Mouse (Mus musculus) limb, embryonic 13.5 days (tissue): ENCODE measurements around the gene Tuft1. TPM values are rescaled to one million over a fixed set of nuclear protein-coding genes. Genes with fewer than 3 reads are reported as not detected.
A peak's percentile ranks its signal among the peaks of the same experiment; 100 is the strongest.
"Not testable (repeated sequence)": the region's sequence is repeated elsewhere in the genome, so short reads cannot be mapped to it uniquely, and the experiment has no call there.

Source experiments
- ATAC-seq: fragments of 200-750 bp; cut with Nextera tagmentation; 2 replicates; pipeline ENCODE4 v1.8.0; 2017; ENCODE audit warnings: low read depth, moderate number of reproducible peaks, moderate TSS enrichment; ENCODE audit not compliant: low FRiP score
- H3K27ac ChIP-seq: fragments of 300-500 bp; sonication (generic); 2 replicates; pipeline ENCODE4 v1.5.1; 2015; ENCODE audit warnings: inconsistent platforms, mild to moderate bottlenecking, moderate library complexity
- H3K27me3 ChIP-seq: fragments of 300-500 bp; sonication (generic); 2 replicates; pipeline ENCODE4 v1.6.1; 2015; ENCODE audit warnings: mild to moderate bottlenecking, inconsistent platforms
- H3K36me3 ChIP-seq: fragments of 300-500 bp; sonication (generic); 2 replicates; pipeline ENCODE4 v1.6.1; 2015; ENCODE audit warnings: inconsistent platforms, mild to moderate bottlenecking, moderate library complexity
- H3K4me1 ChIP-seq: fragments of 300-500 bp; sonication (generic); 2 replicates; pipeline ENCODE4 v1.6.1; 2015; ENCODE audit warnings: inconsistent platforms
- H3K4me2 ChIP-seq: fragments of 300-500 bp; sonication (generic); replicated peaks from 2 replicates; pipeline ENCODE4 v1.6.1; 2015; ENCODE audit warnings: inconsistent platforms, mild to moderate bottlenecking, moderate library complexity
- H3K4me3 ChIP-seq: fragments of 300-500 bp; sonication (generic); 2 replicates; pipeline ENCODE4 v1.5.1; 2015; ENCODE audit warnings: moderate library complexity, mild to moderate bottlenecking, inconsistent platforms
- H3K9ac ChIP-seq: fragments of 300-500 bp; sonication (generic); 2 replicates; pipeline ENCODE4 v1.6.1; 2015; ENCODE audit warnings: mild to moderate bottlenecking, inconsistent platforms
- H3K9me3 ChIP-seq: fragments of 300-500 bp; sonication (generic); 2 replicates; pipeline ENCODE4 v1.6.1; 2016; ENCODE audit warnings: inconsistent platforms
- WGBS: fragments of 180-500 bp; shearing (Covaris S2); methylation state at CpG from one replicate; pipeline ENCODE4 v1.1.7; 2015; 5-methylcytosine and 5-hydroxymethylcytosine counted together
- polyA plus RNA-seq: library from polyadenylated mRNA; unstranded; fragments of >200 nt; fragmentation: Nextera tagmentation; extraction: Ambion mirVana; gene quantifications from 2 replicates; pipeline ENCODE4 v1.2.1, GENCODE M21; 2015

Tuft1 gene
- polyA plus RNA-seq, 1 experiment from 2014 or later: 4.9 TPM

GRCm38 (mm10) chr3:94685989-94686772 is 27.5 kb upstream of the Tuft1 start:
- not testable (repeated sequence) for H3K9ac ChIP-seq, H3K27me3 ChIP-seq, H3K36me3 ChIP-seq, H3K4me1 ChIP-seq, H3K4me2 ChIP-seq, H3K27ac ChIP-seq, ATAC-seq, H3K4me3 ChIP-seq, H3K9me3 ChIP-seq
- WGBS: 89% methylated on average over 8 of the region's 8 CpGs

- WGBS: 63% methylated on average over 6 of the region's 6 CpGs
- H3K36me3 ChIP-seq: no peaks in the 10 kb centered on the region
- ATAC-seq: no peak
Observed at GRCm38 (mm10) chr3:94683646-94684045, 25.0 kb upstream of the Tuft1 start.

GRCm38 (mm10) chr3:94680783-94681182 is 22.1 kb upstream of the Tuft1 start:
- Histone ChIP-seq H3K9me3 (no peaks in the 10 kb centered on the region), H3K27me3 (no peaks in the 10 kb centered on the region), H3K4me2 (no peak overlapping the region), H3K9ac (no peak overlapping the region), H3K4me1 (no peaks in the 10 kb centered on the region), H3K4me3 (no peak overlapping the region), H3K36me3 (no peaks in the 10 kb centered on the region), H3K27ac (no peak overlapping the region)
- no peak for ATAC-seq
- 91% methylated on average over 16 of the region's 16 CpGs for WGBS

More at GRCm38 (mm10) chr3:94683646-94684045, 25.0 kb upstream of the Tuft1 start:
- Histone ChIP-seq H3K27me3 (no peaks in the 10 kb centered on the region), H3K4me3 (no peak overlapping the region), H3K4me1 (no peaks in the 10 kb centered on the region), H3K9me3 (no peaks in the 10 kb centered on the region), H3K27ac (no peak overlapping the region), H3K9ac (no peak overlapping the region), H3K4me2 (no peak overlapping the region)

GRCm38 (mm10) chr3:94680032-94680431 is 21.4 kb upstream of the Tuft1 start:
- H3K9ac ChIP-seq: not testable (repeated sequence)

DNA sequence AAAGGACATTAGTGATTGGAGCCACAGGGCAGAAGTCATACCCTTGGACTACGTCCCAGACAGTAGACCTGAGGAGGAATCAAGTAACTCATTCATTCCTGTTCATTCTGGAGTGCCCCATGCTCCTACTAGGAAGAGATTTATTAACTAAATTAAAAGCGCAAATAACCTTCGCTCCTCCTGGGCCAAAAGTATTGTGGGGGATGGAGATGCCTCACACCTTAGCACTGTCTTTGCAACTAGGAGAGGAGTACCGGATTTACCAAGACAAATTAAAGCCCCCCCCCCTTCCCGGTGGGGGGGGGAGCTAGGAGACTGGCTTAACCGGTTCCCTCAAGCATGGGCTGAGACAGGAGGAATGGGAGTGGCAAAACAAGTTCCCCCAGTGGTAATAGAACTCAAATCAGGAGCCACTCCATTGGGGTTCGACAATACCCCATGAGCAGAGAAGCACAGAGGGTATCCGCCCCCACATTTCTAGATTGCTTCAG is 20.7 kb upstream of the Tuft1 start:
- H3K27me3 ChIP-seq: no peaks in the 10 kb centered on the region
- no peak for ATAC-seq
- no peaks in the 10 kb centered on the region for H3K36me3 ChIP-seq
- no peak overlapping the region for H3K27ac ChIP-seq
- H3K9me3 ChIP-seq: no peaks in the 10 kb centered on the region
- no peak overlapping the region for H3K4me3 ChIP-seq
- no peak overlapping the region for H3K9ac ChIP-seq
- H3K4me1 ChIP-seq: no peaks in the 10 kb centered on the region
- 76% methylated on average over 8 of the region's 8 CpGs for WGBS
- H3K4me2 ChIP-seq: no peak overlapping the region

More at GRCm38 (mm10) chr3:94680032-94680431, 21.4 kb upstream of the Tuft1 start:
- 89% methylated on average over 12 of the region's 12 CpGs for WGBS
- ATAC-seq, H3K4me2 ChIP-seq, H3K27me3 ChIP-seq, H3K36me3 ChIP-seq, H3K4me1 ChIP-seq, H3K9me3 ChIP-seq, H3K27ac ChIP-seq, H3K4me3 ChIP-seq: not testable (repeated sequence)

GRCm38 (mm10) chr3:94675101-94675500 is 16.4 kb upstream of the Tuft1 start:
- H3K9ac ChIP-seq, H3K27me3 ChIP-seq, H3K27ac ChIP-seq, H3K36me3 ChIP-seq, H3K4me3 ChIP-seq, ATAC-seq, H3K4me2 ChIP-seq, H3K9me3 ChIP-seq, H3K4me1 ChIP-seq: not testable (repeated sequence)
- WGBS: 80% methylated on average over 9 of the region's 9 CpGs

DNA sequence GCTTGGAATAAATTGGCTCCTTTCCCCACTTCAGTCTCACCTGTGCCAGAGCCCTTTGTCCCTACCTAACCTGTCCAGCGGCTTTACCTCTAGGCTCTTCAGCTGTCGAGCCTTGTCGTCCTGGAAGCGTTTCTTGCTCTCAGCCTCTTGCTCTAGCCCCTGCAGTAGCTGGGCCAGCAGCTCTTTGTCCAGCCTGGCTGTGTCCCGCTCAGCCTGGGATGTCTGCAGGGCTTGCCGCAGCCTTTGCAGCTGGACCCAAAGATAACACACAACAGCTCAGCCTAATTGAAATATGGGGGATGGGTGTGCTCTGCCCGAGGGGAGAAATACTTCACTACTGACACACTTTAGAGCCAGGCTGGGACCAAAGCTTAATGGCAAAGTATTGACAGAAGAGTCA is 7.2 kb upstream of the Tuft1 start:
- not testable (repeated sequence) for H3K4me3 ChIP-seq, H3K27me3 ChIP-seq, H3K9me3 ChIP-seq, ATAC-seq, H3K27ac ChIP-seq, H3K9ac ChIP-seq, H3K36me3 ChIP-seq, H3K4me2 ChIP-seq, H3K4me1 ChIP-seq
- 27% methylated on average over 7 of the region's 7 CpGs for WGBS

DNA sequence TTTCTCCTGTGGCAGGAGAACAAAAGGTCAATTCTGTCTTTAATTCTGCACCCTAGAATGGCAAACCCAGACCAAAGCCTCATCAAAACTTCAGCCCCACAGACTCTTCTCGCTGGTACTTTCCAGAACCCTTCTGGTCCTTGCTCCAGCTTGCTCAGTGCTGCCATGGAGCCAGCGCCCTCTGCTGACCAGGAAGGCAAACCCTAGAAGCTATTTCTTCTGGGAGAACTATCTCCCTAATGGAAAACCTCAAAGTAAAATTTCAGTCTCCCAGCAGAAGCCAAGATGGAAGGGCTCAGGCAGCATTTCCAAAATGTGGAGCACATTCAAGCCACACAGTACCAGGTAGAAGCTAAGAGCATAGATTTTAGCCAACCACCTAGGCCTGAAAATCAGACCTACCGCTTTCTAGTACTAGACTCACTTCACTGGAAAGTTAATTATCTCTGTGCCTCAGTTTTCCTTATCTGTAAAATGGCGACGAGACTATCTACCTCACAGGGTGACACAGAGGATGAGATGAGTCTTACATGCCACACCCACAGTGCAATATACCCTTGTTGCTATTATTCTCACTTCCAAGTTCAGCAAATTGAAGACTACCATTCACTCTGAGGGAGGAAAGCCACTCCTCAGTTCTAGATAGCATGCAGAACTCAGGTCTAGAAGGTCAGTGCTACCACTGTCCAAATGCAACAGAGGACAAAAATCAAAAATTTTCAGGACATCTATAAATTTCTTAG is 6.6 kb upstream of the Tuft1 start:
- ATAC-seq: not testable (repeated sequence)

GRCm38 (mm10) chr3:94660841-94661240 is 2.2 kb upstream of the Tuft1 start:
- peaks cover 10% of the 10 kb centered on the region for H3K4me1 ChIP-seq
- H3K27ac ChIP-seq, ATAC-seq, H3K27me3 ChIP-seq, H3K4me2 ChIP-seq, H3K9me3 ChIP-seq, H3K4me3 ChIP-seq, H3K9ac ChIP-seq, H3K36me3 ChIP-seq: not testable (repeated sequence)
- 83% methylated on average over 2 of the region's 2 CpGs for WGBS

More for the DNA sequence above, 6.6 kb upstream of the Tuft1 start:
- H3K27me3 ChIP-seq, H3K9ac ChIP-seq, H3K4me2 ChIP-seq, H3K27ac ChIP-seq, H3K4me1 ChIP-seq, H3K36me3 ChIP-seq, H3K9me3 ChIP-seq, H3K4me3 ChIP-seq: not testable (repeated sequence)
- WGBS: 65% methylated on average over 4 of the region's 5 CpGs

GRCm38 (mm10) chr3:94659142-94659748 is 573 bp upstream of the Tuft1 start:
- not testable (repeated sequence) for H3K27me3 ChIP-seq, H3K9ac ChIP-seq, H3K4me3 ChIP-seq, H3K9me3 ChIP-seq, H3K36me3 ChIP-seq, H3K27ac ChIP-seq
- peaks cover 10% of the 10 kb centered on the region for H3K4me1 ChIP-seq
- WGBS: 28% methylated on average over 8 of the region's 10 CpGs
- ATAC-seq: peak; percentile 68
- peak overlapping the region; percentile 49 for H3K4me2 ChIP-seq

GRCm38 (mm10) chr3:94657852-94658739 is 576 bp downstream of the Tuft1 start:
- H3K27me3 ChIP-seq, H3K9me3 ChIP-seq, H3K27ac ChIP-seq, H3K36me3 ChIP-seq: not testable (repeated sequence)
- H3K9ac ChIP-seq: peak overlapping the region; percentile 54
- 1% methylated on average over 24 of the region's 47 CpGs for WGBS
- H3K4me3 ChIP-seq: peak overlapping the region; percentile 43
- peak overlapping the region; percentile 71 for H3K4me2 ChIP-seq
- H3K4me1 ChIP-seq: peaks cover 10% of the 10 kb centered on the region
- peak; percentile 65; the same call in 1 of the 2 replicates for ATAC-seq
